Mouse (Mus musculus) CD4-positive, CD25-positive, alpha-beta regulatory T cell, adult 4 months (primary cell): ENCODE results near the gene Celsr3. TPM values are rescaled to one million over a fixed set of nuclear protein-coding genes. Genes with fewer than 3 reads are reported as not detected.
A peak's percentile ranks its signal among the peaks of the same experiment; 100 is the strongest.

Experiments used
- ATAC-seq: one replicate; pipeline ENCODE4 v1.8.0; 2017
- polyA plus RNA-seq, 2 experiments: library from polyadenylated mRNA; unstranded; fragments of 100-300 nt; shearing (Covaris generic); gene quantifications; one replicate each; pipeline ENCODE4 v1.2.1; 2017

The Celsr3 gene
- polyA plus RNA-seq, 2 experiments from 2014 or later = 0.05 TPM; not detected in 1

- ATAC-seq = no peak
Observed at GRCm38 (mm10) chr9:108807674-108808073, 18.4 kb upstream of the Celsr3 start.

GRCm38 (mm10) chr9:108808163-108808665 is 17.9 kb upstream of the Celsr3 start, which contains the start of gene Nckipsd:
TSS of gene Nckipsd (plus strand) at chr9:108808368.
- peak; percentile 88 for ATAC-seq

GRCm38 (mm10) chr9:108809188-108809587 is 16.9 kb upstream of the Celsr3 start:
- ATAC-seq = no peak

DNA sequence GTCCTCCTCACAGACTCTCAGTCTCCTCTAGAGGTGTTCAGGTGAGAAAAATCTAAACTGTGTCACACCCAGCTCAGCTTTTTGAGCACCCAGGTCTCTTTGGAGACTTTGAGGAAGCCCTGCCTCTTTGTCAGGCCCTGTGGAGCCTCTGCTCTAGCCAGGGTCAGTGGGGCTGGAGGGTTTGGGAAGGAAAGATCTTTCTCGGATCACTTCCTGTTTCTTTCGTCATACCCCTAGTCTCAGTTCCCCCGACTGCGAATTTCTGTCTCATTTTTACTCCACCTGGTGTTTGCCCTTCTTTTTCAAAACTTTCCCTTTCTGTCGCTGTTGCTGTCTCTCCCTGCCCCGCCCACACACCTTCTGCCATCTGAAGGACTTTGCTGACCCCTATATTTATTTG is 16.4 kb upstream of the Celsr3 start:
- ATAC-seq = no peak

- ATAC-seq = no peak
Observed at GRCm38 (mm10) chr9:108810516-108810915, 15.6 kb upstream of the Celsr3 start.

- no peak for ATAC-seq
Observed at GRCm38 (mm10) chr9:108815557-108815956, 10.6 kb upstream of the Celsr3 start.

DNA sequence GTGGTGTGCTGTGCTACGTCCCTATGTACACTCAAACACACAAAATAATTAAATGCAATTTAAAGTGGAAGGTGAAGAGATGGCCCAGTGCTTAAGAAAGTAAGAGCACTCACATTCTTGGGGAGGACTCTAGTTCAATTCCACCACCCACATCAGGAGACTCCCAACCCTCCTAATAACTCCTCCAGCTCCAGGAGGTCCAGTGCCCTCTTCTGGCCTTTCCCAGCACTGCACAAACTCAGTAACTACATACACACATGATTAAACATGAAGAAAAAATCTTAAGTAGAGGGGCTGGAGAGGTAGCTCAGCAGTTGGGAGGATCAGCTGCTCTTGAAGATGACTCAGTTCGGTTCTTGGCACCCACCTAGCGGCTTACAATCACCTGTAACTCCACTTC is 6.6 kb upstream of the Celsr3 start:
- ATAC-seq = no peak

- ATAC-seq = no peak
Observed at GRCm38 (mm10) chr9:108820077-108820476, 6.0 kb upstream of the Celsr3 start.

- no peak for ATAC-seq
Observed at GRCm38 (mm10) chr9:108824144-108824685, 1.9 kb upstream of the Celsr3 start.

DNA sequence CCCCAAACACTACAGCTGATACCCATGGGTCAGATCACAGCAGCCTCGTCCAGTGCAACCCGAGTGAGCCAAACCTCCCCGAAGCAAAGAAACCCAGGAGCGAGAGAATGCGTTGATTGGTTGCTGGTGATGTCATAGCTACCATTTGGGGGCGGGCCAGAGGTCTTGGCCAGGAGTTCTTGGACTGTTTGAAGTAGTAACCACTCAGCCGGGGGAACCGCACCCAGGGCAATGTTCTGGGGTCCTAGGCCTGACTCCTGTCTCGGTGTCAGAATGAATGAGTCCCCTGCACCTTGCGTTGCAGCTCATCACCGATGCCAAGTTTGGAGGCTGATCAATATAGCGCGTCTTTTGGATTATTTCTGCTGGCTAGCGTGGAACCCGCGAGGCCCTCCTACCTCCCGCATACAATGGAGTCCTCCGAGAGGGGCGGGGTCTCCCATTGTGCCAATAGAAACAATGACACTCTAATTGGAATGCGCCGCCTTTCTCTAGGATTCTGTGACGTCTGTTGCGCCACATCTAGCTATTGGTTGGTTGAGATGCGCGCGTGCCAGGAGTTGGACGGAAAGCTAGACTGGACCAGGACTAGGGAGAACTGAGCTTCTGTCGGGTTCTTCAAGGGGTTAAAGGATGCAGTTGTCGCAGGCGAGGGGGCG is 1.2 kb upstream of the Celsr3 start:
- ATAC-seq = no peak

DNA sequence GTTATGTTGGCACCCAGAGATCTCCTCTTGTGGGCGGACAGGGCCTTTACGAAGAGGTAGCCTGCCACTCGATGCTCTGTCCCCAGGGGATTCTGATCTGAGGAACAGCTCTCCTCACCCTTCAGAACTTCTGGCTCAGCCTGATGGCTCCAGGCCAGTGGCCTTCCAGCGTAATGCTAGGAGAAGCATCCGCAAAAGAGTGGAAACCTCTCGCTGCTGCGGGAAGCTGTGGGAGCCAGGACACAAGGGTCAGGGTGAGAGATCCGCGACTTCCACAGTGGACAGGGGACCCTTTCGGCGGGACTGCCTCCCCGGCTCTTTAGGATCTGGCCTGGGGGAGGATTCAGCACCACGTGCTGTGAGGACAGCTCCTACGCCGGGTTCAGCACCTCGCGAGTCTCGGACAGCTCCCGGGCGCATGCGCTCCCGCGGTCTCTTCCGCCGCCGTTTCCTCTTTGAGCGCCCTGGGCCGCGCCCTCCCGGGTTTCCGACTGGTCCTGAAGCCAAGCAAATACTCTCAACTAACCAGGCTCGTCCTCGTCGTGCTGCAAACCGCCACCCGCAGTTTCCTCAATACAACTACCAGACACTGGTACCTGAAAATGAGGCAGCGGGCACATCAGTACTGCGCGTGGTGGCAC is 700 bp downstream of the Celsr3 start:
- peak; percentile 67 for ATAC-seq

- no peak for ATAC-seq
Observed at GRCm38 (mm10) chr9:108827454-108827853, 1.3 kb downstream of the Celsr3 start.

DNA sequence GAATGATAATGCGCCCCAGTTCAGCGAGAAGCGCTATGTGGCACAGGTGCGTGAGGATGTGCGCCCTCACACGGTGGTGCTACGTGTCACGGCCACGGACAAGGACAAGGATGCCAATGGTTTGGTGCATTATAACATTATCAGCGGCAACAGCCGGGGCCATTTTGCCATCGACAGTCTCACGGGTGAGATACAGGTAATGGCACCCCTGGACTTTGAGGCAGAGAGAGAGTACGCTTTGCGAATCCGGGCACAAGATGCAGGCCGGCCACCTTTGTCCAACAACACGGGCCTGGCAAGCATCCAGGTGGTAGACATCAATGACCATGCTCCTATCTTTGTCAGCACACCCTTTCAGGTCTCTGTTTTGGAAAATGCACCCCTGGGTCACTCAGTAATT is 1.8 kb downstream of the Celsr3 start:
- no peak for ATAC-seq

GRCm38 (mm10) chr9:108831637-108832036 is 5.5 kb downstream of the Celsr3 start:
- no peak for ATAC-seq

DNA sequence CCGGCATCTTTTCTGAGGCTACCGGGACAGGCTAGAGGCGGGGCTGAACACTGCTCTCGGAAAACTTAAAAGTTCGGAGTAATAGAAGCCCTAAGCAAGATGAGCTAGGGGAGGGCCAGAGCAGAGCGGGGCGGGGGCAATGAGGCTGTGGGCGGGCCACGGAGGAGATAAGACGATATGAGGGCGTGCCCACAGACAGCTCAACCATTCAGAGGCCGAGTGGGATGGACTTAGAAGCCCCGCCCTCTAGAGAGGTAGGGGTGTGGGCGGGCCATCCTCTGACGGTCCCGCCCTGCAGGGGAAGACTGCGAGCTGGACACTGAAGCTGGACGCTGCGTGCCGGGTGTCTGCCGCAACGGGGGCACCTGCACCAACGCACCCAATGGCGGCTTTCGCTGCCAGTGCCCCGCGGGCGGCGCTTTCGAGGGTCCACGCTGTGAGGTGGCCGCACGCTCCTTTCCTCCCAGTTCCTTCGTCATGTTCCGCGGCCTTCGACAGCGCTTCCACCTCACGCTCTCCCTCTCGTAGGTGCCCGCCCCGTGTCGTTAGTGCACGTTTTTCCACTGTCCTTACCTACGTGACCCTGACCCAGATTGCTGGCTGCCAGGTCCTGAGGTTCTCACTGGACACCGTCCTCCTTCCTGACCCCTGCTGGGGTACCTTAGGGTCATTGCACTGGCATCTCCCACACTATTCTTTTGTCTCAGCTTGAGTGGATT is 6.4 kb downstream of the Celsr3 start:
- ATAC-seq = peak; percentile 93

DNA sequence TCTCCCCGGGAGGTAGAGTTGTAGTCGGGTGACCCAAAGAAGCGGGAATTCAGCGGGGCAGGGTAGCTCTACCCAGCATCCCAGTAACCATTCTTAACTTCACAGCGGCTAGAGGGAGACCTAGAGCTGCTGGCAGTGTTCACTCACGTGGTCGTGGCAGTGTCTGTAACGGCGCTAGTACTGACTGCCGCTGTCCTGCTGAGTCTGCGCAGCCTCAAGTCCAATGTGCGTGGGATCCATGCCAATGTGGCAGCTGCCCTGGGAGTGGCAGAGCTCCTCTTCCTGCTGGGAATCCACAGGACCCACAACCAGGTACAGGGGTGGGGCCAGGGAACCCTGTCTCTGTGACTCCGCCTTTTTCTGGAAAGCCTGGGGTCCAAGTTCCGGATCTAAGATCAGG is 16.9 kb downstream of the Celsr3 start:
- ATAC-seq = no peak

GRCm38 (mm10) chr9:108845390-108845789 is 19.3 kb downstream of the Celsr3 start:
- ATAC-seq = no peak

DNA sequence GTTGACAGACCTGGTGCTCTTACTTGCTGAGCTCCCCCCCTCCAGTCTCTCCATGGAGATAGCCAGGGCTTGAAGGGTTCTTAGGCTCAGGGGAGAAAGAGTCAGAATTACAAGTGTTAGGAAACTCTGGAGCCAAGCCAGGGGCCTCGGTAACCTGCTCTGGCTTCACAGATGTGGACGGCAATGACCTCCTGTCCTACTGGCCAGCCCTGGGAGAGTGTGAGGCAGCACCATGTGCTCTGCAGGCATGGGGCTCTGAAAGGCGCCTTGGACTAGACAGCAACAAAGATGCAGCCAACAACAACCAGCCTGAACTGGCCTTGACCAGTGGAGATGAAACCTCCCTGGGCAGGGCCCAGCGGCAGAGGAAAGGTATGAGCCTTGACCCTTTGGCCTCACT is 21.3 kb downstream of the Celsr3 start:
- no peak for ATAC-seq

GRCm38 (mm10) chr9:108848419-108848818 is 22.3 kb downstream of the Celsr3 start:
- ATAC-seq = no peak

DNA sequence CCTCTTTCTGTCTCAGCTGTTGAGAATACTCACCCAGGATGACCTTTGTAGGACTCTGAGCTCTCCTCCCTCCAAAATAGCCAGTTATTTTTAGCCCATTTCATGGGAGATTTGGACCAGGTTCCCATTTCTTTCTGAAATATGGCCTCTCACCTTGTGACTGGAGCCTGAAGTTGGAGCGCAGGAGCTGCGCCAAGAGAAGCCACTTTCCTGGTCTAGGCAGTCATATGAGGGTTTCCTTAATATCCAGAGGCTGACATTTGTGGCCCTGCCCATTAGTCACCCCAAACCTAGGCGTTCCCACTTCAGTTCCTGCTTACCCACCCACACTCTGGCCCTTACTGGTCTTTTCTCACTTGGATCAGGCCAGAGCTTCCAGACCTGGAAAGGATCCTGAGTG is 26.9 kb downstream of the Celsr3 start, which contains the start of gene Slc26a6:
Gene Slc26a6 (plus strand): TSS at position 308 of the 400 bp plus-strand sequence.
- ATAC-seq = no peak

DNA sequence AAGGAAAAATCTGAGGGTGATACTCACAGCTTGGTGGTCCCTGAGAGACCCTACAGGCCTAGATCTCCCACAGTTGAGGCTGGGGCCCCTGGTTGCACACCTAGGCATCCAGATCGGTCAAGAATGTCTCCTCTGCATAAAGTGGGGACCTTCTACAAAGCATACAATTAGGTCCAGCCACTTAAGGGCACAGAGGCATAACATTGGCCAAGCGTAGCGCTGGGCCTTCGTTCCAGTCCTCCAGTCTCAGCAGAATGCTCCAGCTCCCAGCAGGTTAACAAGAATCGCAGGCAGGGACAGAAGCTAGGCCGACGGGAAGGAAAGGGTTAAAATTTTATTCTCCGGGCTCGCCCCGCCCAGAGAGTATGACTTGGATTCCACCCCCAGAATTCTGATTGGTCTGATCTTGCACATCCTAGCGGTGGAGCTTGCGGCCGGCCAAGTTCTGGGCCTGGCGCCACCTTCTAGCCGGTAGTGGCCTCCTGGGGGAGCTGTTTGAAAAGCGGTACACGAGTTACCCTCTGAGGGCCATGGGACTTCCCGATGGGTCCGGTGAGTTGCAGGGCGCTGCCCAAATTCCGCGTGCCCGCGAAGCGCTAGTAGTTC is 27.6 kb downstream of the Celsr3 start:
- ATAC-seq = peak; percentile 99

- peak; percentile 69 for ATAC-seq
Observed at GRCm38 (mm10) chr9:108854241-108854696, 28.1 kb downstream of the Celsr3 start.

GRCm38 (mm10) chr9:108855335-108855734 is 29.2 kb downstream of the Celsr3 start:
- no peak for ATAC-seq
